Mouse (Mus musculus): Measurements from ENCODE around the gene Mthfr. TPM values are rescaled to one million over a fixed set of nuclear protein-coding genes. Genes with fewer than 3 reads are reported as not detected.

Mthfr gene
- 34.0 and 51.7 TPM in 2 replicates for total RNA-seq (2012; rRNA removed)

DNA sequence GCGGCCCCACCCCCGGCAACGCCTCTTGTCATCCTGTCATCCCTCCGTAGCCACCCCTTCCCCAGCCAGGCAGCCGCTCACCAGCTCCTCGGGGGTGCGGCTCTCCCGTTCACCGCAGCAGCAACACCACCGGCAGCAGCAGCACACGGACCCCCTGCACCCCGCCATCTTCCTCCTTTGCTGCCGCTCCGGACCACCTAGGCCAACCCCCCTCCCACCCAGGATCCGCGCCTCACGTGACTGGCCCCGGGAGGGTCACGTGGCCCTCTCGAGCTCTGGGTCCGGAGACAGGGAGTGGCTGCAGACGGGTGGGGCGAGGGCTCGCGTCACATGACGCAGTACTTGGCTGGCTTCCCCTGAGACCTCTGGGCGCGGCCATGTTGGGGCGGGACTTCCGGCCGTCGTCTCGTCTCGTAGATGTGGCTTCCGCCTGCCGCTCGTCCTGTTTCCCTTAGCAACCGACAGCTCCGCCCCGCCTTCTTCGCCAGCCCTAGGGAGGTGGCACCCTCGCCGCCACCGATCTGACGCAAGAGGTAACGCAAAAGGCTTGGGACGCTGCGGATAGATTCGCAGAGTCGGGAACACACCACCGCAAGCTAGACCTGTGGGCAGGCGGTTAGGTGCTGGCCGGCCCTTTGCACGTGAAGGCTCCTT lies at the start of gene Mthfr, which contains the start of gene Clcn6:
Gene Mthfr (plus strand): TSS at position 478 of the 654 bp plus-strand sequence.
Gene Clcn6 (minus strand): TSS at position 222 of the 654 bp plus-strand sequence.
- no peak for TF ChIP-seq ZNF384 (IDR thresholded peaks at IDR 0.05; ENCODE audit: low read depth, low read length)
- peak; percentile 70 for TF ChIP-seq HCFC1 (IDR thresholded peaks at IDR 0.05; ENCODE audit: borderline replicate concordance, insufficient read depth, low read length)
- Histone ChIP-seq H3K36me3 (ENCODE audit: control insufficient read depth, insufficient read depth, low read length, poor library complexity, severe bottlenecking) (peaks cover 7% of the 10 kb centered on the region), H3K27ac (ENCODE audit: insufficient read depth, low read depth, low read length, poor library complexity, severe bottlenecking) (peak within 1 kb of the TSS; percentile 78), H3K4me1 (ENCODE audit: control insufficient read depth in 2 of 2, insufficient read depth in 2 of 2, low read length in 2 of 2, poor library complexity in 1 of 2) (peaks cover 12 to 16% of the 10 kb centered on the region in 2 experiments; a peak in 3 of 4 replicates), H3K4me3 (ENCODE audit: insufficient read depth in 1 of 2, low read depth in 1 of 2, low read length in 2 of 2, poor library complexity in 1 of 2, severe bottlenecking in 1 of 2) (peak within 1 kb of the TSS; percentile 88 to 96), H3K9ac (ENCODE audit: insufficient read depth, low read depth, low read length, poor library complexity, severe bottlenecking) (peak within 1 kb of the TSS; percentile 87), H3K9me3 (ENCODE audit: control insufficient read depth, insufficient read depth, low read depth, low read length) (no peaks in the 10 kb centered on the region)
- DNase-seq (ENCODE audit: low read depth, low spot score) = peak; percentile 97
- in situ Hi-C loops (cut with MboI; ENCODE audit: low sequenced_read_pairs in 2 of 2, unreplicated experiment in 2 of 2) = no loop called here

DNA sequence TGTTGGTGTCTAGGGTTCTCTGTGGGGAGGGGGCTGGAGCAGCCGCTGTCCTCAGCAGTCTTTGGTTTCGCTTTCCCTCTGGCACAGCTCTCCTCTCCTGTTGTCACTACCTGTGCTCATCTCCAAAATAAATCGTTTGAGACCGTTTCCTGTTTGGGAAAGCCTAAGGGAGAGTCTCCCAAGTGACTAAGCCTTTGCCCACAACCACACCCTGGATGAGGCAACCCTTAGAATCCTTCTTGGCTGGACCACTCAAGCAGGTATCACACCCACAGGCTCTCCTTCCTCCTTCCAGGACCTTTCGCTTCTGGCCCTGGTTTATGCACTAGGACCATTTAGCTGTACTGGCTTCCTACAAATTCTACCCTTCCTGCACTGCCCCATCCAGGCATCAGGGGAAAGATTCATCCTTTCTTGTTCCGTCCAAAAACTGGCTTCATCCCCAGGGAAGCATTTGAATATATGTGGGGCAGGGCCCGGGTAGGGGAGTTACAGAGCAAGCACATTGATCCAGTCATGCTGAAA lies 45.2 kb upstream of the Mthfr start:
- in situ Hi-C loops (cut with MboI; ENCODE audit: low sequenced_read_pairs in 2 of 2, unreplicated experiment in 2 of 2) = no loop called here
- H3K9ac ChIP-seq (ENCODE audit: insufficient read depth, low read depth, low read length, poor library complexity, severe bottlenecking) = no peak overlapping the region
- DNase-seq (ENCODE audit: low read depth, low spot score) = no peak
- no peak overlapping the region for H3K4me3 ChIP-seq (ENCODE audit: insufficient read depth in 1 of 2, low read depth in 1 of 2, low read length in 2 of 2, poor library complexity in 1 of 2, severe bottlenecking in 1 of 2)
- peaks cover 6% of the 10 kb centered on the region in 2 experiments for H3K4me1 ChIP-seq (ENCODE audit: control insufficient read depth in 2 of 2, insufficient read depth in 2 of 2, low read length in 2 of 2, poor library complexity in 1 of 2)
- H3K9me3 ChIP-seq (ENCODE audit: control insufficient read depth, insufficient read depth, low read depth, low read length) = no peaks in the 10 kb centered on the region
- TF ChIP-seq CHD2 (IDR thresholded peaks at IDR 0.05; ENCODE audit: low read depth, low read length) = no peak
- no peak for TF ChIP-seq ZC3H11A (IDR thresholded peaks at IDR 0.05; ENCODE audit: borderline replicate concordance, low read depth, low read length)
- TF ChIP-seq ZNF384 (IDR thresholded peaks at IDR 0.05; ENCODE audit: low read depth, low read length) = no peak
- H3K36me3 ChIP-seq (ENCODE audit: control insufficient read depth, insufficient read depth, low read length, poor library complexity, severe bottlenecking) = no peaks in the 10 kb centered on the region
- H3K27ac ChIP-seq (ENCODE audit: insufficient read depth, low read depth, low read length, poor library complexity, severe bottlenecking) = no peak overlapping the region

DNA sequence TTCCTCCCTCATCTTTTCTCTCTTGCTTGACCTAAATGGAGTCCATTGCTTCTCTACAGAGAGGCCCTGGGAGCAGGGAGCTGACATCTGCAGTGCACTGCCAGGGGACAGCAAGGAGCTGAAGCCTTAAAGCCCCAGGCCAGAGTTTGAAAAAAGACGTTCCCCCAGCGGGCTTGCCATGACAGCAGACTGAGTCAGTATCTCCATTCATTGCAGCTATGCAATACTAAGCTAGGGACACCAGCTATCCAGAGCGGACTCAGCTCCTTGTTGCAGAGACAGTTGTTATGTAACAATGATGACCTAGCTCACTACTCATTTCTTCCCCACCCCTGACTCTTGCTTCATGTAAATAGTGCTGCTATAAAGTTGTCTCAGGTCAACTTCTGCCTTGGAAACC lies 43.6 kb upstream of the Mthfr start:
- in situ Hi-C loops (cut with MboI; ENCODE audit: low sequenced_read_pairs in 2 of 2, unreplicated experiment in 2 of 2) = no loop called here
- no peaks in the 10 kb centered on the region for H3K9me3 ChIP-seq (ENCODE audit: control insufficient read depth, insufficient read depth, low read depth, low read length)
- TF ChIP-seq CHD2 (IDR thresholded peaks at IDR 0.05; ENCODE audit: low read depth, low read length) = no peak
- no peak for TF ChIP-seq ZNF384 (IDR thresholded peaks at IDR 0.05; ENCODE audit: low read depth, low read length)
- no peak for TF ChIP-seq ZC3H11A (IDR thresholded peaks at IDR 0.05; ENCODE audit: borderline replicate concordance, low read depth, low read length)
- TF ChIP-seq MAFK (IDR thresholded peaks at IDR 0.05; ENCODE audit: insufficient read depth, low read depth, low read length) = no peak
- TF ChIP-seq HCFC1 (IDR thresholded peaks at IDR 0.05; ENCODE audit: borderline replicate concordance, insufficient read depth, low read length) = no peak

DNA sequence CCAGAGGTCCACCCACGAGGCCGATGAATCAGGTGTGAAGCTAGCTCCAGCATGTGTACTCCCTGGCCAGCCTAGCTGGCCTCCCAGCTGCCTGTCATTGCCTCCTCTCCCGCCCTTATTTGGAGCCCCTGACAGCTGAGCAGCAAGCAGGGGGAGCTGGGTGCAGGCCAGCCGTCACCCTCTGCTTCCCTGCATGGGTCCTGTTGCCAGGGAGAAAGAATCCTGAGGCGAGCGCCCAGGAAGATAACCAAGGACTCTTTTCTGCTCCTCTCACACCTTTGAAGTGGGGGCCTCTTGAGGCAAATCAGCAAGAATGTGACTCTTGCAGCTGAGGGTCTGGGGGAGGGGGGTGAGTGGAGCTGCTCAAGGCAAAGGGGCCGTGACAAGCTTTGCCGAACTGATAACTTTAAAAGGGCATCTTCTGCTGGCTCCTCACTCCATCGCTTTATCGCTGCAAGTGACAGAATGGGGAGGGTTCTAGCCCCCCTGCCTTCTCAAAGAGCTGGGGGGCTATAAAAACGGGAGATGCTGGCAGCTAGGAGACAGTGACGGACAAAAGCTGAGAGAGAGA lies 38.6 kb upstream of the Mthfr start, which contains the start of gene Nppa:
Gene Nppa (plus strand): TSS at position 521 of the 571 bp plus-strand sequence.
- H3K9me3 ChIP-seq (ENCODE audit: control insufficient read depth, insufficient read depth, low read depth, low read length) = no peaks in the 10 kb centered on the region
- H3K4me3 ChIP-seq (ENCODE audit: insufficient read depth in 1 of 2, low read depth in 1 of 2, low read length in 2 of 2, poor library complexity in 1 of 2, severe bottlenecking in 1 of 2) = no peak within 1 kb of the TSS
- in situ Hi-C loops (cut with MboI; ENCODE audit: low sequenced_read_pairs in 2 of 2, unreplicated experiment in 2 of 2) = no loop called here
- no peak within 1 kb of the TSS for H3K27ac ChIP-seq (ENCODE audit: insufficient read depth, low read depth, low read length, poor library complexity, severe bottlenecking)
- no peak for DNase-seq (ENCODE audit: low read depth, low spot score)
- no peak within 1 kb of the TSS for H3K9ac ChIP-seq (ENCODE audit: insufficient read depth, low read depth, low read length, poor library complexity, severe bottlenecking)
- H3K36me3 ChIP-seq (ENCODE audit: control insufficient read depth, insufficient read depth, low read length, poor library complexity, severe bottlenecking) = peaks cover 3% of the 10 kb centered on the region; the same call in 1 of the 2 replicates
- H3K4me1 ChIP-seq (ENCODE audit: control insufficient read depth in 2 of 2, insufficient read depth in 2 of 2, low read length in 2 of 2, poor library complexity in 1 of 2) = peaks cover 4 to 8% of the 10 kb centered on the region in 2 experiments; a peak in 3 of 4 replicates
- no peak for TF ChIP-seq ZC3H11A (IDR thresholded peaks at IDR 0.05; ENCODE audit: borderline replicate concordance, low read depth, low read length)
- TF ChIP-seq HCFC1 (IDR thresholded peaks at IDR 0.05; ENCODE audit: borderline replicate concordance, insufficient read depth, low read length) = no peak
- no peak for TF ChIP-seq MAFK (IDR thresholded peaks at IDR 0.05; ENCODE audit: insufficient read depth, low read depth, low read length)
- no peak for TF ChIP-seq CHD2 (IDR thresholded peaks at IDR 0.05; ENCODE audit: low read depth, low read length)
- no peak for TF ChIP-seq ZNF384 (IDR thresholded peaks at IDR 0.05; ENCODE audit: low read depth, low read length)

More for the DNA sequence above, 43.6 kb upstream of the Mthfr start:
- Histone ChIP-seq H3K27ac (ENCODE audit: insufficient read depth, low read depth, low read length, poor library complexity, severe bottlenecking) (no peak overlapping the region), H3K4me3 (ENCODE audit: insufficient read depth in 1 of 2, low read depth in 1 of 2, low read length in 2 of 2, poor library complexity in 1 of 2, severe bottlenecking in 1 of 2) (no peak overlapping the region), H3K9ac (ENCODE audit: insufficient read depth, low read depth, low read length, poor library complexity, severe bottlenecking) (no peak overlapping the region), H3K4me1 (ENCODE audit: control insufficient read depth in 2 of 2, insufficient read depth in 2 of 2, low read length in 2 of 2, poor library complexity in 1 of 2) (peaks cover 6 to 8% of the 10 kb centered on the region in 2 experiments), H3K36me3 (ENCODE audit: control insufficient read depth, insufficient read depth, low read length, poor library complexity, severe bottlenecking) (no peaks in the 10 kb centered on the region)
- DNase-seq (ENCODE audit: low read depth, low spot score) = no peak

All from ES-E14 (cell line).